Mouse (Mus musculus): ENCODE data around the gene Cbx2. TPM values are rescaled to one million over a fixed set of nuclear protein-coding genes. Genes with fewer than 3 reads are reported as not detected.

Gene Cbx2
- polyA plus RNA-seq, 1 experiment: 11.6 TPM

DNA sequence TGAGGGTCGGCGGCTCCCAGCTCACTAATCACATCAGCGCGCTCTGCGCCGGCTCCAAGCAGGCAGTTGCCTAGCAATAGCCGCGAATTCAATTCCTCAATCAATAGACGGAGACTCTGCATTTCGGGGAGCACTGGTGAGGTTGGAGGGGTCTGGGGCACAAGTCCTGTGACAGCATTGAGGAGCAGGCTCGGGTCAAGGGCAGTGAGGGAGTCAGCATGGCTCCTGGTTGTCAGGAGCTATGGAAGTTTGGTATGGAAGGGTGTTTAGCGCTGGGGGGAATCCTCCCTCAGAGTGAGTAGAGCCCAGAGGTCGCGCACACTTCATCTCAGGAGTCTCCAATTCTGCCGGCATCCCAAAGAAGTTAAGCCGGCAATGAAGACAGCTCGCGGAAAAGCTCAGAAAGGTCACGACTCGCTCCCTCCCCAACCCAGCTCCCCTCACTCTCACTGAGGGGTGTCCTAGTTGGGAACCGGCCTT lies 13.0 kb downstream of the Cbx2 start:
- Histone ChIP-seq H3K9ac (ENCODE audit: low read depth, poor library complexity, severe bottlenecking) (no peak overlapping the region), H3K27me3 (ENCODE audit: control insufficient read depth, insufficient read depth, low read length, poor library complexity, severe bottlenecking) (peaks cover 19% of the 10 kb centered on the region), H3K36me3 (ENCODE audit: control insufficient read depth, insufficient read depth, low read length, poor library complexity, severe bottlenecking) (no peaks in the 10 kb centered on the region), H3K4me3 (ENCODE audit: low read depth, low read length) (peak overlapping the region; percentile 16; the same call in 1 of the 2 replicates), H3K9me3 (replicated peaks; ENCODE audit: control insufficient read depth, insufficient read depth, low read length, poor library complexity, severe bottlenecking) (no peaks in the 10 kb centered on the region), H3K27ac (ENCODE audit: insufficient read depth, low read length) (no peak overlapping the region), H3K4me1 (ENCODE audit: control insufficient read depth, insufficient read depth, low read length) (no peaks in the 10 kb centered on the region)
- TF ChIP-seq POLR2A (IDR thresholded peaks at IDR 0.05; ENCODE audit: insufficient read depth, low read length) (no peak), EP300 (IDR thresholded peaks at IDR 0.05; ENCODE audit: insufficient read depth, low read depth, low read length) (0 out of 2 replicates have a peak, but pooled peaks have one; percentile 6), CTCF (IDR thresholded peaks at IDR 0.05; ENCODE audit: low read depth, low read length) (no peak)

DNA sequence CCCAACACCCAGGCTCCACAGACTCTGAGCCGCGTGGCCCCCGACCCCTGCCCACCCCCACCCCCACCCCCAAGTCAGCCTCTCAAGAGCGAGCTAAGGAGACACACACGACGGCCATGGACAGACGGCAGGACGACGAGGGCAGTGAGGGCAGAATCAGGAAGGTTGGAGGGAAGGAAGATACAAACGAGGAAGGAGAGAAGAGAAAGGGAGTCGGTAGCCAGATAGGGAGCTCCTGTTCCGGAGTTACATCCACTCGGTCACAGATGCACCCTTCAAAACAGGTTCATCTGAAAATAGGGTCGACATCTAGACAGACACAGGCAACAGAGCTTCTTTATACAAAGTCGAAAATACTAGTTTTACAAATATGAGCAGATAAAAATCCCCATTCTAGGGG lies 13.7 kb downstream of the Cbx2 start:
- H3K9ac ChIP-seq (ENCODE audit: low read depth, poor library complexity, severe bottlenecking): no peak overlapping the region
- peaks cover 19% of the 10 kb centered on the region for H3K27me3 ChIP-seq (ENCODE audit: control insufficient read depth, insufficient read depth, low read length, poor library complexity, severe bottlenecking)

DNA sequence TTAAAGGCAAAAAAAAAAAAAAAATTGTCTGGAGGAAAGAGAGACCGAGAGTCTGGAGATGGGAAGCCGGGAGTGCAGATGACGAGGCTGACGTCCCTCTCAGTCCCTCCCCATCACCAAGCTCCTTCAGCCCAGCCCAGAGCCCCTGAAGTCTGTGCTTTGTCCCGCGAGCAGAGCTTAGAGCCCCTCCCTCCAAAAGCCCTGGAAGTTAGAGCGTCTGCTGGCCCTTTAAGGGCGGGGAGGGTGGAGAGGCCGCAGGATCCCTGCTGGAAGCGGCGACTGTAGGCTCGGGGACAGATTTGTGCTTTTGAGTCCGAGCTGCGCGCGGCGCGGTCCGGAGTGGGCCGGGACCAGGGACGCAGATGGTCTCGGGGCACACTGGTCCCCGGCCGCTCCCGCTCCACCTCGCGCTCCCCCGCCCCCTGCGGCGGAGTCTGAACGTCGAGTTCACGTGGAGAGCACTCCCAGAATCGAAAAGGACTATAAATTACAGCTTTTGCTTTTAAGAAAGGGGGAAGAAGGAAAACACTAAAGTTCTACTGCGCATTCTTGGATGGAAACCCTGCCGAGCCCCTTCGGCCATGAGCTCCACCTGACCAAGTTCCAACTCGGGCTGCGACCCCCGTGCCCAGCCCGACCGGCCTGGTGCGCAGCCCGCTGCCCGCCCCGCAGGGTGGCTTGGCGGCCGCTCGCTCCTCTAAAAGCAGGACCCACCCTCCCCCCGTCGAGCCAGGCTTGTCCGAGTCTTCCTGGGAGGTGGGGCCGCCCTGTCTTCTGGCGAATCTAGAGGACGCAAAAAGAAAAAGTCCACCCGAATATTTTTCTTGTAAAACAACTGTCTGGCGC lies 14.4 kb downstream of the Cbx2 start:
- Histone ChIP-seq H3K9ac (ENCODE audit: low read depth, poor library complexity, severe bottlenecking) (0 out of 2 replicates have a peak overlapping the region, but pooled peaks have one; percentile 12), H3K27ac (ENCODE audit: insufficient read depth, low read length) (no peak overlapping the region), H3K27me3 (ENCODE audit: control insufficient read depth, insufficient read depth, low read length, poor library complexity, severe bottlenecking) (peaks cover 23% of the 10 kb centered on the region), H3K4me3 (ENCODE audit: low read depth, low read length) (peak overlapping the region; percentile 32), H3K9me3 (replicated peaks; ENCODE audit: control insufficient read depth, insufficient read depth, low read length, poor library complexity, severe bottlenecking) (no peaks in the 10 kb centered on the region), H3K36me3 (ENCODE audit: control insufficient read depth, insufficient read depth, low read length, poor library complexity, severe bottlenecking) (no peaks in the 10 kb centered on the region), H3K4me1 (ENCODE audit: control insufficient read depth, insufficient read depth, low read length) (no peaks in the 10 kb centered on the region)
- TF ChIP-seq CTCF (IDR thresholded peaks at IDR 0.05; ENCODE audit: low read depth, low read length) (no peak), POLR2A (IDR thresholded peaks at IDR 0.05; ENCODE audit: insufficient read depth, low read length) (no peak), EP300 (IDR thresholded peaks at IDR 0.05; ENCODE audit: insufficient read depth, low read depth, low read length) (0 out of 2 replicates have a peak, but pooled peaks have one; percentile 21)

More for the DNA sequence above, 13.7 kb downstream of the Cbx2 start:
- no peak overlapping the region for H3K27ac ChIP-seq (ENCODE audit: insufficient read depth, low read length)
- H3K4me1 ChIP-seq (ENCODE audit: control insufficient read depth, insufficient read depth, low read length): no peaks in the 10 kb centered on the region
- TF ChIP-seq EP300 (IDR thresholded peaks at IDR 0.05; ENCODE audit: insufficient read depth, low read depth, low read length) (no peak), CTCF (IDR thresholded peaks at IDR 0.05; ENCODE audit: low read depth, low read length) (no peak), POLR2A (IDR thresholded peaks at IDR 0.05; ENCODE audit: insufficient read depth, low read length) (no peak)
- H3K36me3 ChIP-seq (ENCODE audit: control insufficient read depth, insufficient read depth, low read length, poor library complexity, severe bottlenecking): no peaks in the 10 kb centered on the region
- no peaks in the 10 kb centered on the region for H3K9me3 ChIP-seq (replicated peaks; ENCODE audit: control insufficient read depth, insufficient read depth, low read length, poor library complexity, severe bottlenecking)
- H3K4me3 ChIP-seq (ENCODE audit: low read depth, low read length): no peak overlapping the region

DNA sequence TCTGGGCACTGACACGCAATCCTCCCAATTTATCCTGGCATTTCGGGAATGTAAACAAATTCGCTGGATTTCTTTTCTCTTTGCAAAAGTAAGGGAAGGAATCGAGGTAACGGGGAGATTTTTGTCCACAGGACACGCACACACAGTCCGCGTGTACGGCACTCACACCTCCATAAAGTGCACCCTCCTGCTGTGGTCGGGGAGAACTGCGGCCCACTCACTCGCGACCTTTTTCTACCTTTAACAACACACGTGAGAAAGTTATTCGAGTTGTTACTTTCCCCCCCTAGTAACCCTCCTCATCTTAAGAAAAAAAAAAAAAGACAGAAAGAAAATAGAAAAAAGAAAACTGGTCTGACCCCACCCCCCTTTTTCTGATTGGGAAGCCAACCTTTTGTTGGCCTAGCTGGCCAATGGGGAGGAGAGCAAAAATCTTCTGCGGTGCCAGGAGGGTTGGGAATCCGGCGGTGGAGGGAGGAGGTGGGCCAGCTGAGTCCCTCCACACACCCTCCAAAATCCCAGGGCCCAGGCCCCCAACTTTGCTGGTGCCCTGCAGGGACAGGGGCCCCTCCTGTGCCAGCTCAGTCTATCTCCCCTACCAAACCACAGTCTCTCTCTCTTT lies 15.1 kb downstream of the Cbx2 start:
- no peaks in the 10 kb centered on the region for H3K9me3 ChIP-seq (replicated peaks; ENCODE audit: control insufficient read depth, insufficient read depth, low read length, poor library complexity, severe bottlenecking)
- H3K27ac ChIP-seq (ENCODE audit: insufficient read depth, low read length): no peak overlapping the region
- no peak overlapping the region for H3K4me3 ChIP-seq (ENCODE audit: low read depth, low read length)
- no peaks in the 10 kb centered on the region for H3K4me1 ChIP-seq (ENCODE audit: control insufficient read depth, insufficient read depth, low read length)
- no peak overlapping the region for H3K9ac ChIP-seq (ENCODE audit: low read depth, poor library complexity, severe bottlenecking)
- TF ChIP-seq POLR2A (IDR thresholded peaks at IDR 0.05; ENCODE audit: insufficient read depth, low read length): no peak
- no peak for TF ChIP-seq CTCF (IDR thresholded peaks at IDR 0.05; ENCODE audit: low read depth, low read length)
- no peak for TF ChIP-seq EP300 (IDR thresholded peaks at IDR 0.05; ENCODE audit: insufficient read depth, low read depth, low read length)
- H3K36me3 ChIP-seq (ENCODE audit: control insufficient read depth, insufficient read depth, low read length, poor library complexity, severe bottlenecking): no peaks in the 10 kb centered on the region
- H3K27me3 ChIP-seq (ENCODE audit: control insufficient read depth, insufficient read depth, low read length, poor library complexity, severe bottlenecking): peaks cover 31% of the 10 kb centered on the region

DNA sequence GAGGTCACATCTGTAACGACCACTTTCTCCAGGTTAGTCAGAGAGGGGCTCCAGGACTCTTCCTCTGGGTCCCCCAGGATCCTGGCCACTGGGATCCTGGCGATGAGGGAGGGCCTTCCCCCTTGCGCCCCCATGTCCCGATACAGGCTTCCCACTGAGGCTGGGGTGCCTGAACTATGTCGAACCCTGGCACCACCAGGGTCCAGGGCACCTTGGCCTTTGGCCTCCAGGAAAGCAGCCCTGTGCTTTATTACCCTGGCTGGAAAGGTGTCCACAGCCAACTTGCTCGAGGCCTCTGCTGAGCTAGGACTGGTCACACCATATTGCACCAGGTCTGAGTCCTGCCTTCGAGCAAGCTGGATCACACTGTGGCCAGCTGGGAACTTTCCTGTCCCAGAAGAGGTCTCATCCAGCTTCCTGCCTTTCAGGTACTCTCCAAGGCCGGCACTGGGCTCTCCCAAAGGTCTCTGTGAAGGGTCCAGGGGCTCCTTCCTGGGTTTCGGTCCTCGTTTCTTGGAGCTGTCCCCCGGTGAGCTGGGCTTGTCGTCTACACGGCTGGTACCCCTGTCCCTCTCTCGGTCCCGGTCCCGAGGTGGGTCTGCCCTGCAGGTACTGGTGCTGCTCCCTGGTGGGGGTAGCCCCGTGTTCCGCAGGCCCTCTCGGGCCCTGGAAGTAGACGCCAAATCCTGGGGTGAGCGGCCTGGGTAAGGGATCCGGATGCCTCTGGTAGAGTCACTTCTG lies 16.2 kb downstream of the Cbx2 start:
- Histone ChIP-seq H3K27ac (ENCODE audit: insufficient read depth, low read length) (no peak overlapping the region), H3K9ac (ENCODE audit: low read depth, poor library complexity, severe bottlenecking) (no peak overlapping the region), H3K27me3 (ENCODE audit: control insufficient read depth, insufficient read depth, low read length, poor library complexity, severe bottlenecking) (peaks cover 36% of the 10 kb centered on the region), H3K4me3 (ENCODE audit: low read depth, low read length) (no peak overlapping the region), H3K4me1 (ENCODE audit: control insufficient read depth, insufficient read depth, low read length) (no peaks in the 10 kb centered on the region), H3K36me3 (ENCODE audit: control insufficient read depth, insufficient read depth, low read length, poor library complexity, severe bottlenecking) (no peaks in the 10 kb centered on the region), H3K9me3 (replicated peaks; ENCODE audit: control insufficient read depth, insufficient read depth, low read length, poor library complexity, severe bottlenecking) (no peaks in the 10 kb centered on the region)
- TF ChIP-seq CTCF (IDR thresholded peaks at IDR 0.05; ENCODE audit: low read depth, low read length): no peak
- TF ChIP-seq EP300 (IDR thresholded peaks at IDR 0.05; ENCODE audit: insufficient read depth, low read depth, low read length): no peak
- no peak for TF ChIP-seq POLR2A (IDR thresholded peaks at IDR 0.05; ENCODE audit: insufficient read depth, low read length)
